Mouse (Mus musculus) frontal cortex, postnatal 10 days (tissue): ENCODE data around the gene Cd63.

Experiments used
- DNase-seq, 2 experiments: peaks; one replicate each; pipeline ENCODE4 v3.0.0; 2022; ENCODE audit warnings: low spot score in 2 of 2, mixed read lengths in 1 of 2

Gene Cd63

DNA sequence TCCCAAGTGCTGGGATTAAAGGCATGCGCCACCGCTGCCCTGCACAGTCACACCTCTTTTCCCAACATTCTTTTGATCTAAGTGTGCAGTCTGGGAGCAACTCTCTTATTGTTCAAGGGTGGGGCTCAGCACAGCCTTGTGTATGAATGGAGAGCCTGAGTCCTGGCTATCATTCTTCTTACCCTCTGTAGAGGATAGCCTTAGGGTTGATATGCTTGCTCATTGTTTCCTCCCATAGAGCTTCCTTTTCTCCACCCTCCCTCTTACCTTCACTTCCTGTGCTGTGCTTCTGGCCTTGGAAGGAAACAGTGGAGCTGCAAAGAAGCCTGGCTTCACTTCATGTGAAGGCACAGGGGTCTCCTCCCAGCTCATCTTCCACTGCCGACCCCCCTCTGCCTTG is at the start of gene Cd63:
Gene Cd63 (plus strand): TSS at position 292 of the 400 bp plus-strand sequence.
- no peak for DNase-seq

- DNase-seq, result no peak
These were observed 39.6 kb upstream of the Cd63 start for GRCm38 (mm10) chr10:128861176-128861575.

DNA sequence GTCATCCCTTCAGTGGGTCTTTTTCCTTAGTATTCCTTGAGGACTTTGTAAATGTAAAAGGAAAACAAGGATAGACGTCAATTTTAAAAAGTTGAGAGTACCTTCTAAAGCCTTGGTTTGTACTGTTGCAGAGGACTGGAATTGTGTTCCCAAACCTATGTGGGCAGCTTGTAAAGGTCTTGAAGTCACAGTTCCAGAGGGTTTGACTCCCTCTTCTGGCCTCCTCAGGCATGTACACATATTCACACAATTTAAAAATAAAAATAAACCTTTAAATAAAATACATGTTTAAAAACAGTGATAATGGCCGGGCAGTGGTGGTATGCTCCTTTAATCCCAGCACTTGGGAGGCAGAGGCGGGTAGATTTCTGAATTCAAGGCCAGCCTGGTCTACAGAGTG is 34.7 kb upstream of the Cd63 start:
- no peak for DNase-seq

- no peak for DNase-seq
These were observed 34.3 kb upstream of the Cd63 start for GRCm38 (mm10) chr10:128866518-128866917.

DNA sequence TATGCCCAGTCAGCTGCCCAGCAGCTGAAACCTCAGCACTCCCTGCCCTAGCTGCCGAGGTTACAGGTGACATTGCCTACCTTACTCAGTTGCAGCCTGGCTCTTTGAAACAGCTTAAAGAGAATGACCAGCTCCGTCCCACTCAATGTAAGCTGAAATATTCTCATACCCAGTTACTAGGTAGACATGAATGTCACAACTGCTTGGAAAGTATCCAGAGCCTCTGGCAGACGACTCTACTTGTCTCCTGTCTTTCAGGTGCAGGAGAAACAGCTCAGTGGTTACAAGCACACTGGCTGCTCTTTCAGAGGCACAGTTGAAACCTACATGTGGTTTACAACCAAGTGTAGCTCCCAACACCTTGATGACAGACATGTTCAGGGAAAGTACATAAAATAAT is 30.4 kb upstream of the Cd63 start:
- DNase-seq, result no peak

DNA sequence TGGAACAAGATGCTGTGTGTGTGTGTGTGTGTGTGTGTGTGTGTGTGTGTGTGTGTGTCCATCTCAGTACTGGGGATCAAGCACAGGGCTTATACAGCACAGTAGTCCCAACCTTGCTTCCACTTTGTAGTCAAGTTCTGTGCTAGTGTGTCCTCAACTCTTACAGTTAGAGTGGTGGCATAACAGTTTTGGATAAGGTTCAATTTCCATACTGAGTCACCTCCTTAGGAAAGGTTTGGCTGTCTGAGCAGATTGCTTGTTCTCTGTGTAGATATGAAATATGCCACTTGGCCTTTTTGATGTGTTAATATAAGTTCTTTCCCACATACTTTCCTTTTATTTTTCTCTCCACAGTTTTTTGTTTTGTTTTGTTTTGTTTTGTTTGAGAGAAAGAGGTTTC is 22.5 kb upstream of the Cd63 start:
- DNase-seq, result no peak

GRCm38 (mm10) chr10:128878811-128879210 is 22.0 kb upstream of the Cd63 start:
- DNase-seq, result no peak

DNA sequence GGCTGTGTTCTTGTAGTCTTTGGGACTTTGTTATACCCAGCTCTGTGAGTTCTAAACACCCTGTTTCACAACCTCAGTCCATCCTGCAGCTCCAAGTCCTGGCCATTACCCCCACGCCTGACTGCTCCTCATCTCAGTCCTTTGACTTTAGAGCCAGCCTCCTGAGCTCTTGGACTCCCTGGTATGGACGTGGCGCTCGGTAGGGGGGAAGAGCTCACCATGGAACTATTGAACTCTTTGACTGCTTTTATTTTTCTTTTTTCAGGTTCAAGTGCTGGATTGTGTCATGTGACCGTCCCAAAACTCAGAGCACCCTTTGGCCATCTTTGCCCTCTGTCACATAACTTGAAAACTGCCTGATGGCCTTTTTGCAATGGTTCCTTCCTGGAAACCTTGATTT is 18.7 kb upstream of the Cd63 start:
- DNase-seq, result no peak

DNA sequence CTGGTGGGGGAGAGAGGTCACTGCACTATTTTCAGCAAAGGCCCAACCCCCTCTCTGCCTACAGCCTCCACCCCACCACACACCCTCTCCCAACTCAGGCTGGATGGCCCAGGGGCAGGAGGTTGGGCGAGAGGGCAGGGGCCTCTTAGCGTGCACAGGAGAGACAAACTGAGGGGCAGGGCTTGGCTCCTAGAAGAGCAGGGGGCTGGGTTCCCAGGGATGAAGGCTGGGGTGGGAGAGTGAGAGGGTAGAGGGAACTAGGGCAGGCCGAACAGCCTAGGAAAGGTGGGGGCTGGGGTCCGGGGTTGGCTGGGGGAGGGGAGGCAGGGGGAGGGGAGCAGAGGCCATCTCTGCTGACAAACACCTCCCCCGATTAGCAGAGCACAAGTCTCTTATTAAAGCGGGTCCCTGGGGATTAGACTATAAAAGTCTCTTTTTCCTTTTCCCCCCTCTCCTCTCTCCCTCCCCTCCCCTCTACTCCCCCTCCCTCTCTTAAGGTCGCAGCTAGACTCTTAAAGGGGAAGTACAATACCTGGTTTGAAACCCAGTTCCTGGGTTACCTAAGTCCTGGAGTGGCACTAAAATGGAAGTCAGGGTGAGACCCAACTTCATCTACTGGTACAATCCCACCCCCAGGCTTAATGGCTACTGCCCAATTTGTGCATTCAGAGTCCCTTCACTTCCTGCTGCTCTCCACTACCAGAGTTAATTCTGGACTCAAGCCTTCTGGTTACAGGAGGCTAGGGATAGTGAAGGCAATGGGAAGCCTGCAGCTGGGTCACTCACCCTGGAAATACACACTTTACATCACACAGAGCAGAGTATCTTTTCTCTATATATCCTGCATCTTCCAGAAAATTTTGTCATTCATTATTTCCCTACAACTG is 11.6 kb upstream of the Cd63 start:
- DNase-seq, result no peak

GRCm38 (mm10) chr10:128889846-128890245 is 10.9 kb upstream of the Cd63 start:
- DNase-seq, result no peak

- DNase-seq, result no peak
These were observed 10.2 kb upstream of the Cd63 start for GRCm38 (mm10) chr10:128890383-128891295.

- DNase-seq, result peak in 1 of 2 experiments; percentile 64
These were observed 9.3 kb upstream of the Cd63 start, which contains the start of gene Gdf11 for GRCm38 (mm10) chr10:128891296-128892094. Gdf11 (minus strand) TSS chr10:128891718.

- no peak for DNase-seq
These were observed 8.5 kb upstream of the Cd63 start for GRCm38 (mm10) chr10:128892246-128892645.

- peak in 1 of 2 experiments; percentile 69 for DNase-seq
These were observed 5.4 kb upstream of the Cd63 start for GRCm38 (mm10) chr10:128895437-128895836.

- peak in 1 of 2 experiments; percentile 56 for DNase-seq
These were observed 4.7 kb upstream of the Cd63 start for GRCm38 (mm10) chr10:128895952-128896693.

- DNase-seq, result no peak
These were observed 4.0 kb upstream of the Cd63 start for GRCm38 (mm10) chr10:128896807-128897206.

DNA sequence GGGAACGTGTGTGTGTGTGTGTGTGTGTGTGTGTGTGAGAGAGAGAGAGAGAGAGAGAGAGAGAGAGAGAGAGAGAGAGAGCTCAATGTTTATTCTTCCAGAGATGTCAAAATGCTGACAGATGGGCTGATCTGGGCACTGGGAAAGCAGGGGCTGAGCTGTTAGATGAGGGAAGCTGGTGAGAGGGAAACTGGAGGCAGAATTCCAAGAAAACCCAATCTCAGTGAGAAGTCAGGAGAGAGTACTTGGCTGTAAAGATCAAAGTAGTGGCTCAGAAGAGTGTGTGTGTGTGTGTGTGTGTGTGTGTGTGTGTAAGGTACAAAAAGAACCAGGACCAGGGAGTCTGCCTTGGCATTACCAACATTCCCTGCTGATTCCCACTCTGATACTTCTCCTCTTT is 3.3 kb upstream of the Cd63 start:
- DNase-seq, result no peak

DNA sequence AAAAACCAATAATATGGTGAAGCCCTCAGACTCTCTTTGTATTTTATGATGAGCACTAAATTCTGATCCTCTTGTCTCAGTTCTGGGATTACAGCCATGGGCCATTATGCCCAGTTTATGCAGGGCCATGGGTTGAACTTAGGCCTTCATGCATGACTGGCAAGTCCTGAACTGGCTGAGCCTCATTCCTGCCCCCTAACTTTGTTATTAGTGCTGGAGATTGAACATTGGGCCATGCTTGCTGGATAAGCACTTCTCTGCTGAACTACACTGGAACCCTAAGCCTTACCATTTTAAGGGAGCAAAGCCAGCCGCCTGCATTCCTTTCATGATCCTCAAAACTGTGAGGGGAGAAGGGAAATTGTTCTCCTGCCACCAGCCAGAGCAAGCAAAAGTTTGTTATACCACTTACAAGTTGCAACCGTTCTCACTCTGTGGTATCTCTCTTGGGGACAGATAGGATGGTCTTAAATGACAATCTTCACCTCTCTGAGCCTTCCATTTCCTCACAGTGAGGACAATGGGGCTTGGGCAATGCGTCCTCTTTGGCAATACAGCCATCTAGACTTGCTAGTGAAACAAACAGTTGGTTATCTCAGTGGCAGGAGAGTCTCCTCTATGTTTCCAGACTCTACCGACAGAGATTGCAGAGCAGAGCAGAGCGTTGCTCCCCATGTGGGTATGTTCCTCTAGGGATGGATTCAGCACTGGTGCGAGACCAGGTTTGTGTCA is 864 bp upstream of the Cd63 start:
- DNase-seq, result no peak

GRCm38 (mm10) chr10:128901409-128901808 is 620 bp downstream of the Cd63 start:
- DNase-seq, result no peak

DNA sequence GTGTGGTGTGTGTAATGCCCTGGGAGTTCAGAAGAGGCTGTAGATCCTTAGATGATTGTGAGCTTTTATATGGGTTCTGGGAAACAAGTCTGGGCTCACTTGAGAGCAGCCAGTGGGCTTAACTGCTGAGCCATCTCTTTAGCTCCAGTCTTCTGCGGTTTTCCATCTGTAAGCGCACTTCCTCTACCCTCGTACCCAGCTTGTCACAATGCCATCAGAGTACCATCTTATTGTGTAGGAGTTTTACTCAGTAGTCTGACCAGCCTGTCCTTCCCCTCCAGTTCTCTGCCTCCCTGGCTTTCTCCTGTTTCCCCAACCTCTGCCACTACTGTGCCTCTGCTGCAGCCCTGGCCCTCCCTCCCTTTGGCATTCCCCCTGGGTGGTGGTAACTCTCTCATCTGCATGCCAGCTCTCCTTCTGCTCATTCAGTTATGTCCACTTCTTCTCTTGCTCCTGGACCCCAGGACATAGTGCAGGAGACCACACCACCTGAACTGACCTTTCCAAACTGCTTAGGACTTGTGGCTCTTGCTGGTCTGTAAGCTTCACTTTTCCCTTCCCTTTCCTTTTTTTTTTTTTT is 1.7 kb downstream of the Cd63 start:
- DNase-seq, result no peak
